Mouse (Mus musculus) CD8-positive naive resting alpha-beta T cell, adult 2 months (primary cell): Measurements from ENCODE around the gene Zc2hc1b.

ENCODE experiments used
- DNase-seq, 2 experiments: peaks; one replicate each; pipeline ENCODE4 v3.0.0; 2022; ENCODE audit warnings: low read depth in 2 of 2, low spot score in 2 of 2

The Zc2hc1b gene

DNA sequence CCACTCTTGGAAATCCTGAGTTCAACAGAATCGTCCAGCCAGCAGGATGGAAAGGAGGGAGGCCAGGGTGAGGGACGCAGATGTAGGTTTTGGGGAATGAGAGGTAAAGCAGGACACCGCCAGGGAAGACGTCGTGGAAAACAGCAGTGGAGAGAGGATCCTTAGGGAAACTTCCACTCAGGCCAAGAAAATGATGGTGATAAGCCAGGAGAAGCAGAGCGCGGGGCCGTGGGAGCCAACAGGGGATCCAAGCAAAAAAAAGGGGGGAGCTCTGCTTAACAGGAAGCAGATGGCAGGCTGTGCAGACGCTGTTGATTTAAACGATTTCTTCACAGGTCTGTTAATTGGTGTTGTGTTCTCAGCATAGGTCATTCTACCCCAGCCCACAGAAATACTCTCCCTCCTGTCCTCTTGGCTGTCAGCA, 5.0 kb downstream of the Zc2hc1b start:
- no peak for DNase-seq

DNA sequence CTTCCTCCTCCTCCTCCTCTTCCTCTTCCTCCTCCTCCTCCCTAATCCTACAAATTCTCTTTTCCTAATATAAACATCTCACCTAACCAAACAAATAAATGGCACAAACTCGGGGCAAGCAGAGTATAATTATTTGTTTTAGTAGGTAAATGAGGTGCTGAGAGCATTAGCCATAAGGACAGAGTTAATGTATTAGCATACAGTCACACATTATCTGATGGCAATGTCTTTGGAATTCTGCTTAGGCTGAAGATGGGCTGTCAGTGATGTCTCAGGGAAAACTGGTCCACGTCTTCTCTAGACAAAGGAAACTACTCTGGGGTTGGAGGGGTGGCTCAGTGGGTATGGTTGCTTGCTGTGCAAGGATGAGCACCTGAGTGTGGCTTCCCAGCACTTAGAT, 6.4 kb downstream of the Zc2hc1b start:
- DNase-seq = no peak

DNA sequence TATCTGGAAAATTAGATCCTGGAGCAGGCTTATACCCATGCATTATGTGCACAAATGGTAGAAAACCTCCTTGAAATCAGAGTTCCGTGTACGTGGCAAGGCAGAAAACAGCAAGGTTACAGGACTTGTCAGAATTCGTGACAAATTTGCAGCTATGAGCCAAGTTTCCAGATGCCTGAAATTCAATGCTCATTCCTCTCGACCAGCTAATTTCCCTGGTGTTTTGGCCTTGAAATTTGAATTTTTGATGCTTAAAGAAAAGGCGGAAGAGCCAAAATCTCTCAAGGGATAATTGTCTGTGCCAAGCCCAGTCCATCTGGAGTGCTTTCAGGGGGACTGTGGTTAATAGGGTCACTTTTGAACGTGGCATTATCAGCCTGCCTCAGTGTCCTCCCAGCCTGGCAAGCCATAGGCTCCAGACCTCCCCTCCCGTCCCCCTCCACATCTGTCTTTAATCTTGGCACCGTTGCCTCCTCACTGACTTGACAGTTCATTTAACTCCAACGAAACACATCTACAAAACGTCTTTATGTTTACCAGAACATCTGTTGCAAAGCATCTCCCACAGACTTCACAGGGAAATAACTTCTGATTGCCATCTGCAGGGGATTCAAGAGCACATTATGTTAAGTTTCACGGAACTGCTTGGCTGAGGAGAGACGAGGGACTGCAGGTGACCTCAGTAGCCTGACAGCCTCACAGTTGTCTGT, 6.9 kb downstream of the Zc2hc1b start:
- DNase-seq = no peak

DNA sequence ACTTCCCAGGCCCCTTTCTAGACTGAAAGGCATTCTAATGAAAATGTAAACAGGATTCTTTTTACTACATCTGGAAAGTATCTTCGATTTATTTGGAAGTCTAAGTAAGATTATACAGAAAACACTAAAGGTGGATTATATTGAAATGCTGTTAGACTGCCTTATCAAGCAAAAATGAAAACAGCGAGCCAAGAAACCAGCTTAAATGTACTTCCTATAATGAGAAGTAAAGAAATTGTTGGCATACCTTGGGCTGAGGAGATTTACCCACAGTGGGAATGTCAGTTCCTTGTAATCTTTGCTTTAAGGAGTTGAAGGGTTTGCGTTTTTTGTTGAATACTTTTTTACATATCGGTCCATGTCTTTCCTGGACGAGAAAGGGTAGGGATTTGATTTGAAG, 9.4 kb downstream of the Zc2hc1b start:
- no peak for DNase-seq

DNA sequence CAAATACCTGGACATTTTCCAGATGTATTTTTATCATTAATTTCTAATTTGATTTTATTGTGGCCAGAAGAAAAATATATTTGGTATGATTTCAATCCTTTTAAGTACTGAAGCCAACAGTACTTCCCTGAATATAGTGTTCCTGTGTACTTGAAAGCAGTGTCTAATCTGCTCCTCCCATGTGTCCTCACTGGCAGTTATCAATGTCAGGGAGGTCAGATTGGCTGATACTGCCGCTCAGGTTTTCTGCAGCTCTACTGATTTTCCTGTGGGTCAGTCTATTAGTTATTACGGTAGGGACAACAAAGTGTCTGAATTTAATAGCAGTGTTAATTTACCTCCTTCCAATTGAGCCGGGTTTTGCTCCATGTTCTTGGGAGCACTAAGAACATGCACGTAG, 15.8 kb downstream of the Zc2hc1b start:
- DNase-seq = no peak

DNA sequence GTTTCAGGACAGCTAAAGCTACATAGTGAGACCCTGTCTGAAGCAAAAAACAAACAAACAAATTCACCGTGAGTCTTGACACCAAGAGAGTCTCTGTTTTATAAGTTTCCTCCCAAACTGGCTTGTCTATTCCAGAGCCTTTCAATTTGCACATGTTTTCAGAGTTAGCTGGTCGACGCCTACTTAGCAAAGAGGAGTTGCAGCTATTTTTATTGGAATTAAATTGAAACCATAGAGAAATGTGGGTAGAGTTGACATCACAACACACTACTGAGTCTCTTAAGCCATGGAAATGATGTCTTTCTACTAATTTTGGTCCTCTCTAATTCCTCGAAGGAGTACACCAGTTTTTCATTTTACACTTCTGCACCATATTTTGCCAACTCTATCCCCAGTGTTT, 16.9 kb downstream of the Zc2hc1b start:
- DNase-seq = no peak

DNA sequence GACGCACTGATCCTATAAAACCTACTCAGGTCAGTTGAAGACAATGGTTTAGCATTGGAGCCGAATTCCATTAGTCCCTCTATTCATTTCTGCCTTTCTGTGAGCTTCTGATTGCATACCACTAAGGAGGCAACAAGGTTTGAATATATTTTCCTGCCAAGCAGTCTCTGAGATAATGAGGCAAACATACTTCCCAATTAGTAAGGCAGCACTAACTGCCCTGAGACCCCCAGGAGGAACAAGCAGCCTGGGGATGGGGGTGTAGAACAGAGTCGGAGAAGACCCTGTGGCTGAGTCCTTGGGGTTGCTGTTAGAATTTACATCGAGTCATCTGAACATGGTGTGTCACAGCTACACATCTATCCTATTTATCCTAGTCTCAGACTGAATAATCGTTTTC, 22.4 kb downstream of the Zc2hc1b start:
- no peak for DNase-seq

DNA sequence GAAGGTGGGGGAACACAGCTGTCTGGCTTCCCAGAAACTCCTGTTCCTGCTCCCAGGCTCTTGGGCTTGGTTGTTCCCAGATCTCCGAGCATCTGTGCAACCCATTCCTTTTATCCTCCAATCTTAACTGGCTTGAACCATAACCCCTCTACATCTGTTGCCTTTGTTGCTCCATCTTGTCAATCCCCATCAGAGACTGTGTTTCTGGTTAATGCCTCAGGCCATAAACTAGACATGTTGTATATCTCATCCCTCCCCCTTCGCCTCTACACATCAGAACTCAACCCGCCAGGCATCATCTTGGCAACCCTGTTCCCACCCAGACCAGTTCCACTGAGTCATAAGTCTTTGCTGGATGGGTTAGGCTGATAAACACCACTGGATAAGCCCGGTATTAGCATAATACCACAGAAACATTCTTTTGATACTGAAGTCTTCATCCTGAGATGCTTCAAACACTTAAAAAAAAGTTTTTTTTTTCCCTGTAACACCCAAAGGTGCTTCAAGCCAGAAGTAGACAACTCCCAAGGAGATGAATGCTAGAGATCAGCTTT, 24.9 kb downstream of the Zc2hc1b start:
- DNase-seq = no peak

DNA sequence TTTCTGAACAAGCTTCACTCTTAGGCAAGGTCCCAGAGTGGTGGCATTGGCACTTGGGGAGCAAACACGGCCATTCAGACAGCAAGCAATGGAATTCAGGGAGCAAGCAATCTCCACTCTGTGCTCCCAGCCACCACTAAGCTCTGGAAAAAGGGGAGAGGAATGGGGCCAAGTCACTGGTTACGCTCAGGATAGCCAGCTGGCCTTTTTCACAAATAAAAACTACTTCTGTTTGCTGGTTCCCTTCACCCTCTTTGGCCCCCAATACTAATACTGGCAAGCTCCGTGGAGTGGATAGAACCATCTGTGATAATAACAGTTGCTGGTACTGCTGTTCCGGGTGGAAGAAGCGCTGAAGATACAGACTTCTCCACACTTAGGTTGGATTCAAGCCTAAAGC, 26.5 kb downstream of the Zc2hc1b start:
- no peak for DNase-seq

DNA sequence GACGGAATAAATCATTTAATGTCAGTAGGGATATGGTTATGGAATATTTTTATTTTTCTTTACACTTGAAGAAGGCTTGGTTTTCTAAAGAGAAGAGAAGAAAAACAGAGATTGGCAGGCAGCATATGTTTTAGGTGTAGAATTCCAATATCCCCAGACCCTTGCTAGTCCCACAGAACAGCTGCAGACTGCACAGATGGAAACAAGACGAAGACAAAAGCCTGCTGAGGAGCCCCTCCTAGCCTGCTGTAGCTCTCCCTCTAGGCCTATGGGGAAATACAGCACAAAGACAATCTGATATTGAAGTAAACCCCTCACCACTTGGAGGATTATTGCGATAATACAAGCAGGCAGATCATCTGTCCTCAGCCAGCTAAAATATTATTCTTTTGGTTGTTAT, 27.4 kb downstream of the Zc2hc1b start:
- no peak for DNase-seq

DNA sequence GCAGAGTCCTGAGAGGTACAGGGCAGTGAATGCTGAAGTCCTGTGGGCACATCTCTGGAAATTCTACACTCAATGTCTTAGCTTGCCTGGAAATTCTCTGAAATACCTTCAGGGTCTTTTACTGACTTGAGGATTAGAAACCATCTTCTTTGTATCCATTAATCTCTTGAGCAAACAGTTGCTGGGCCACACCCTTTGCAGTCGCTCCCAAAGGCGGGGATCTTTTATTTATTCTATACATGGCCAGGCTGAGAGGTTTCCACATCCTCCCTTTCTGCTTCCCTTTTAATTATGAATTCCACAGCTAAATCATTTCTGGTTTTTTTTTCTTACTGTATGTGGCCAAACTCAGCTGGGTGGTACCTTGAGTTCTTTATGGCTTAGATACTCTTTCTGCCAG, 37.4 kb downstream of the Zc2hc1b start:
- no peak for DNase-seq

DNA sequence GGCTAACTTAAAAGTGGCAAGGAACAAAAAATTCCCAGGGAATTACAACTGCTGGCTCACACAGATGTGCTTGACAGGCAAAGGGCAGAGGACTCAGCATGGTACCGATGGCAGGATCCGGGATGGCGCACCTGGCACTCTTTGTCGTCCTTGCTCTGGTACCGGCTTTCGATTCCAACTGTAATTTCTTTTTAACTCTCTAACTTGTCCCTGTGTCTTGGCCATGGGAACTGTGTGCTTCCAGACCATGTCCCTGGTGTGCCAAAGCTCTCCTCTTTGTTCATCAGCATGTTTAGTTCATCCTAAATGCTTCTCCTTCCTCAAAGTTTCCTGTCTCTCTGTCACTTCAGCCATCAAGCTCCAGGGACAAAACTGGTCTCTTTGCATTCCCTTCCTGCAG, 39.9 kb downstream of the Zc2hc1b start:
- DNase-seq = no peak

DNA sequence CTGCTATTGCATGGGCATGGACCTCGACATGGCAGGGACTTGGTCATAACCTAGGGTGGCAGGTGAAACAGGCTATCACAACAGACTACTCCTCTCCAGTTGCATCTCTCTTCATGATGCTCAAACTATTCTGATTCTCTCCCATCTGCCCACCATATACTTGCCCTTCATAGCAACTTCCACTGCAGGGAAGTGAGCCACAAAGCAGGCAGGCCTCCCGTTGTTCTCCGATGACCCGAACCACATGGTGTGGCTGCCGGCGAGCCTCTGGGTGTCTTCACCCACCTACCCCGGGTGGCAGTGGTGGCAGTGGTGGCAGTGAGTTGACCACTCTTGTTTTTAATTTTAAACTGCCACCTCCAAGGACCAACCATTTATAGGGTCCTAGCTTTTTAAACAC, 42.1 kb downstream of the Zc2hc1b start:
- no peak for DNase-seq

DNA sequence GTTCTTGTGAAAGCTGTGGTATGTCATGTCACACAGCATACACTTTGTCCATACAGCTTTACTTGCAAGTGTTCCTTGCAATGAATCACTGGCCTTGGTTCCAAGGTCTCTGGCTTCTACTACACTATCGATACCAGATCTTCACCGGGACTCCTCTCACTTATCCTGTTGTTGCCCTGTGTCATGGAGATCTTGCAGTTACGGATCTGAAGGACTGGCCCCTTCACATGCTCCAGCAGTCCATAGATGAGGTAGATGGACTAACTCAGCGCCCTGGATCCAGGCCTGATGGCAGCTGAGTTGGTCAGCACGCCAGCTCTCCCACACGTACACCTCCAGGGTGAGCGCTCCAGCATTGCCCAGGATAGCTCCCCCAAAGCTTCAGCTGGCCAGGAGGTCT, 42.5 kb downstream of the Zc2hc1b start:
- DNase-seq = no peak

DNA sequence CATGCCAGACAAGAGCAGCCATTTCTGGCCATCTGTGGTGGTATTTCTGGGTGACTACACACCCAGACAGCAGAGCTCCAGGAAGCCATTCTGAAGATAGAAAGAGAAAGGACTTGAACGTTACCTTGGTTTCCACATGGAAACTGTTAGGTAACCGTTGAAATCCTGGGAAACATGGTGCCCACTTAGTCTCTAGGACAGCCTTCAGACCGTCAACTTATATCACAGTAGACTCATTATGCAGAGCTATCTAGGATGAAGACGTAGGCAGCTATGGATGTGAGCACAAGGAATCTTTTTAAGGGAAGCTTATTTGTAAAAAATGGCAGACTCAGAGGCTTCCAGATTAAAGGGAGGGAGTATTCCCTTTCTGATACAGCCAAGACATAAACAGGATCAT, 44.0 kb downstream of the Zc2hc1b start:
- DNase-seq = no peak

DNA sequence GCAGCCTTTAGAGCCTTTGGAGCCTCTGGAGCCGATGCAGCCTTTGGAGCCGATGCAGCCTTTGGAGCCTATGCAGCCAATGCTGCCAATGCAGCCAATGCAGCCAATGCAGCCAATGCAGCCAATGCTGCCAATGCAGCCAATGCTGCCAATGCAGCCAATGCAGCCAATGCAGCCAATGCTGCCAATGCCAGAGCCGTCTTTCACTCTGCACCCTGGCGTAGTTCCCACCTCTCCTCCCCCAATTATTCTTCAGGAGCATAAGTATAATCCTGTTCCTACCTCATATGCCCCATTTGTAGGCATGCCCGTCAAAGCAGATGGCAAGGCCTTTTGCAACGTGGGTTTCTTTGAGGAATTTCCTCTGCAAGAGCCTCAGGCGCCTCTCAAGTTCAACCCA, 49.9 kb downstream of the Zc2hc1b start:
- DNase-seq = no peak

DNA sequence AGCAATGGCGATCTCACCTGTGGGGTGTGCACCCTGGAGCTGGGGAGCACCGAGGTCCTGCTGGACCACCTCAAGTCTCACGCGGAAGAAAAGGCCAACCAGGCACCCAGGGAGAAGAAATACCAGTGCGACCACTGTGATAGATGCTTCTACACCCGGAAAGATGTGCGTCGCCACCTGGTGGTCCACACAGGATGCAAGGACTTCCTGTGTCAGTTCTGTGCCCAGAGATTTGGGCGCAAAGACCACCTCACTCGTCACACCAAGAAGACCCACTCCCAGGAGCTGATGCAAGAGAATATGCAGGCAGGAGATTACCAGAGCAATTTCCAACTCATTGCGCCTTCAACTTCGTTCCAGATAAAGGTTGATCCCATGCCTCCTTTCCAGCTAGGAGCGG, 50.5 kb downstream of the Zc2hc1b start:
- no peak for DNase-seq

DNA sequence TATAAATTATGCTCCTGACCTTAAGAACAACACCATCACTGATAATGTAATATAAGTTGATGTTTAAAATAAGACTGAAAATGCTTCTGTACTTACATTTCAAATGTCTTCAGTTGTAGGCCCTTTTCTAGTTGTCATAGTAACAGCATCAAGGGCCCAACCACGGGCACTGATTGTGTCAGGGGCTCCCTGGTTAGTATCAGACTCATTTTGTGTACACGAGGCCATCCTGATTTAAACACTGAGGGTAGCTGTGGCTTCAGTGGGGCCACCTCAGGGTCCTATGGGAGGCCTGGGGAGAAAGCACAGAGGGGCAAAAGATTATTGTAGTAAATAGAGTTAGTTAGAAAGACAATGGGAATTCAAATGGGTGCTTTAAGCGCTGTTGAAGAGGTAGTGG, 52.0 kb downstream of the Zc2hc1b start:
- DNase-seq = no peak

DNA sequence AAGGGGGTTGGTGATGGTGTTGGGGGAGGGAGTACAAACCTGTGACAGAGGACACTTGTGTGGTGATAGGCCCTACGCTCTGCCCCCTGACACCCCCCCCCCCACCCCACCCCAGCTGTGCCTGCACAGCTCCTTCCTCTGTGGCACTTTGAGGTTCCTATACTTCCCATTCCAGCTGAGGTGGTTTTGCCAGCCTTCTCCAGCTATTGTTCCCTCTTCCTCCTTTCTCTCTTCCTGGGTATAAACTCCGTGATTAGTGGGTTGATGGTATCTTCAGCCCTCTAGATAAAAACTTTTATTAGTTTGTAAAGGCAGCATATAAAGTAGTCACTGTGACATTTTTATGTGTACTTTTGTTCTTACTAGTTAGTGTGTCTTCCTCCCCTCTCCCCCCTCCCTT, 58.5 kb downstream of the Zc2hc1b start:
- no peak for DNase-seq

DNA sequence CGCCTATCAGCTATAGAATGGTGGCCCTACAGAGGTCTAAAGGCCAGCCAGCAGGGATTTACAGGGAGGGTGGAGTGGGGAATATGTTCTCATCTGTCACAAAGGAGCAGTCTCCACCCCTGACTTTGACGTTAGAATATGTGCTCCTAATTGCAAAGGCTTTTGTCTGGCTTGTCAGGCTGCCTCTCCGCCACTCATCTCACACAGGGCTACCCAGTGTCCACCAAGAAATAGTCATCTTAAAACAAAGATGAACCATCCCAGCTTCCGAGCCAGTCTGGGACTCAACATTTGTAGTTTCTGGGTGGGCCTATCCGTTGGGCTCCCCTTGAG, 59.1 kb downstream of the Zc2hc1b start:
- no peak for DNase-seq

DNA sequence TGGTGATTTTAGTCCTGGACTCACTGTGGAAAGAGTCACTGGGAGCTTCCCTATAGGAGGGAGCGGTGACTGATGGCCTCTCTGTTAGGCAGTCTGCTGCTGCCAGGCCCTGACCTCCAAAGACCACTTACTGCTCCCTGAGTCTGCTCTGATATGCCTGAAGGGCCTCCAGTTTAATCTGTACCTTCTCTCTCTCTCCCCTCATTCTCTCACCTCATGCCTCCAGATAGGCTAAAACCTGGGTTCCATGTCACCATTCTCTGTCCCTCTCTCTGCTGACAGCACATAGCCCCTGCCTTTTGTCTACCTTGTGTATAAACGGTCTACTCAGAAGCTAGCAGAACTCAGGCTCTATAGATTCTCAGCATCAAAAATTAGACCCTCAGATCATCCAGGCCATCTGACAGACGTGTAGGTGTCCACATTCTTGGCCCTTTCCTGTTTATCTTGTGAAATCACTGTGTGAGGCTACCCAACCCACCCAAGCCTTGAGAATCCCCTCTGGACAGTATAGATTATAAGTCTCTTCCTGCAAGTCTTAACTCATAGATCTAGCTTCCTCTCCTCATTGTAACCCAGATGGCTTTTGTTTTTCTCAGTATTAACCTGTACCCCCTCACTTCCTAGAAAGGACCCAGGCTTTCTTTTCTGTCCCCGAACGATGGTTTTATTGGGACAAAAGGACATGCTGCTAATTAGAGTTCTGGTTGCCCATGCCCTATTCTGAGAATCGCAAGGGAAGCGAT, 59.6 kb downstream of the Zc2hc1b start:
- DNase-seq = no peak

DNA sequence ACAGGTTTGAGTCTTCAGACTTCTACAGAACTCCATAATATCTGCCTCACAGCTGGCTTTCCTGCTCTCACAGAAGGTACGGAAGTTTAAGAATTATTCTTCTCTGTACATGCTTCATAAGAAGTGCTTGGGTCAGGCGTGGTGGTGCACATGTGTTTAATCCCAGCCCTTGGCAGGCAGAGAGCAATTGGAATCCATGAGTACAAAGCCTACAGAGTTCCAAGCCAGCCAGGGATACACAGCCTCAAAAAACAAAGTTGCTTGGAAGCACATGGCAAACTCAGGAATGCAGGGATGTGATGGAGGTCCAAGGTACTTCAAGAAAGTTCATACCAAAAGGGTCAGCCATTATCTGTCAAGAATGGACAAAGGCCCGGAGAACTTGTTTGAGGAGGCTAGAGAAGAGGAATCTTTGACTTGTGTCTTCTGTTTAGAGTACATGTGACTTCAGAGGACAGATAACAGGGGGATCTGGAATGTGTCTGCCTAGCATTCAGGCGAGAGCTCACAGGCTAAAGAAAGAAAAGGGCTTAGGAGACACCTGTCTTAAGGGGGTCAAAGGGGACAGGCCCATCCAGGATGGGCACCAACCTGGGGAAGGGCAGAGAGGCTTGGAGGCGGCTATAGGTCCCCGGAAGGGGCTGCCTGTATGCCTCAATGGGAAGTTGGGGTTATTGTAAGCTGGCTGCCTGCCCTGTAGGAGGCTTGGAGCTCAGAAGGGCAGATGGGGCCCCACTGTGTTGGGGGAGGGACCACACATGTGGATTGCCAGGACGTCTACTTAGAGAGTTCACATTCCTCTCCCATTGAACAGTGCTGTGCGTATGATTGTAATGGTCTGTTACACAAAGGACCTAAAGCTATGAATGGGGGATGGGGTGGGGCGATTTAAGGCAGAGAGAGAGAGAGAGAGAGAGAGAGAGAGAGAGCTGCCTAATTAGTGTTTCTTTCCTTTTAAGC, 60.8 kb downstream of the Zc2hc1b start:
- DNase-seq = no peak
